Mouse (Mus musculus) colon, adult 2 months (tissue): ENCODE measurements around the gene BC016579. TPM values are rescaled to one million over a fixed set of nuclear protein-coding genes. Genes with fewer than 3 reads are reported as not detected.

Experiments used
- polyA plus RNA-seq: library from polyadenylated mRNA; depleted of rRNA; stranded (reverse); fragments of >200 nt; gene quantifications from 2 replicates; pipeline ENCODE4 v1.2.3, GENCODE M21; 2012; rRNA removed

The BC016579 gene
- polyA plus RNA-seq = 4.0 and 5.5 TPM in 2 replicates

GRCm38 (mm10) chr16:45653934-45654332, at the start of gene BC016579:
BC016579 (minus strand) TSS chr16:45654068.

GRCm38 (mm10) chr16:45693558-45693957, 39.7 kb upstream of the BC016579 start, which contains the start of gene Tmprss7:
Tmprss7 (minus strand) TSS chr16:45693658.

GRCm38 (mm10) chr16:45610267-45610666, 43.6 kb downstream of the BC016579 start, which contains the start of gene Gcsam:
Gcsam (plus strand) TSS chr16:45610380.

Other genes with a start within 250 kb of the BC016579 start
- 21.1 and 25.3 TPM in 2 replicates for gene Cd200, start 245.0 kb downstream of the BC016579 start, polyA plus RNA-seq
- gene Gm609, start 161.1 kb downstream of the BC016579 start, polyA plus RNA-seq = 1.7 and 3.3 TPM in 2 replicates
- not detected in 2 replicates for gene Gm17783, start 122.0 kb downstream of the BC016579 start, polyA plus RNA-seq
- gene Slc9c1, start 118.8 kb downstream of the BC016579 start, polyA plus RNA-seq = not detected in 2 replicates
- 0.09 and 0.12 TPM in 2 replicates for gene Gcsam, start 43.7 kb downstream of the BC016579 start, polyA plus RNA-seq
- 0.20 and 0.71 TPM in 2 replicates for gene Tmprss7, start 39.6 kb upstream of the BC016579 start, polyA plus RNA-seq
- gene Tagln3, start 70.5 kb upstream of the BC016579 start, polyA plus RNA-seq = 2.0 and 2.5 TPM in 2 replicates
- 3.2 TPM in 2 replicates for gene Abhd10, start 88.9 kb upstream of the BC016579 start, polyA plus RNA-seq